Mouse (Mus musculus): Measurements from ENCODE around the gene Dpp10. TPM values are rescaled to one million over a fixed set of nuclear protein-coding genes. Genes with fewer than 3 reads are reported as not detected.

Dpp10 gene
- polyA plus RNA-seq, 2 experiments: 0.36 to 0.43 TPM

DNA sequence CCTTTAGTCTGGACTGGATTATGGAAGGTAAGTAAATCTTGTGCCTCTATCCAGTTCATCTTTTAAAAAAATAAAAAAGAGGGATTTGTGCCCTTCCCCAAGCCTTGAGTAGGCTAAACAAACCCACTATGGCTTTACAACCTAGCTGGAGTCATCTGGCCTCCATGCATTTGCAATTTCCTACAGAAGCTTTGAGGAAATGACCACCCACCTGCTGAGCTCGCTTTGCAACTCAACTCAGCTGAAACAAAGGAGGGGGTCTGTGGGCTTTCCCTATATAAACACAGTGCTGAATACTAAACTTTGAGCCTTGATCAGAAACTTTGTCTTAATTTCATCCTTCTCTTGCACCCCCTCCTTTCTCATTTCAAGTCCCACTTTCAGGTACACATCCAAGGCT is 244.2 kb downstream of the Dpp10 start:
- H3K9me3 ChIP-seq (ENCODE audit: control insufficient read depth, low read length): no peaks in the 10 kb centered on the region
- no peak overlapping the region for H3K4me2 ChIP-seq (replicated peaks; ENCODE audit: low read depth, low read length, severe bottlenecking)
- H3K27ac ChIP-seq (replicated peaks; ENCODE audit: low read depth, low read length): no peak overlapping the region
- H3K9ac ChIP-seq (ENCODE audit: low read depth, low read length, severe bottlenecking): no peak overlapping the region
- no peaks in the 10 kb centered on the region for H3K36me3 ChIP-seq (ENCODE audit: control insufficient read depth, insufficient read depth, low read length)
- ATAC-seq (ENCODE audit: low FRiP score, low read depth) (no peak), DNase-seq (ENCODE audit: low spot score) (no peak)
- no peaks in the 10 kb centered on the region for H3K4me1 ChIP-seq (ENCODE audit: control insufficient read depth, insufficient read depth, low read length)
- no peak overlapping the region for H3K4me3 ChIP-seq (replicated peaks; ENCODE audit: low read length)
- 13% methylated on average over 1 of the region's 1 CpGs for WGBS
- no peaks in the 10 kb centered on the region for H3K27me3 ChIP-seq (ENCODE audit: control insufficient read depth, insufficient read depth, low read length)
- no peak for TF ChIP-seq POLR2A (IDR thresholded peaks at IDR 0.05; ENCODE audit: borderline replicate concordance, extremely low read depth, insufficient read depth, insufficient read length)

DNA sequence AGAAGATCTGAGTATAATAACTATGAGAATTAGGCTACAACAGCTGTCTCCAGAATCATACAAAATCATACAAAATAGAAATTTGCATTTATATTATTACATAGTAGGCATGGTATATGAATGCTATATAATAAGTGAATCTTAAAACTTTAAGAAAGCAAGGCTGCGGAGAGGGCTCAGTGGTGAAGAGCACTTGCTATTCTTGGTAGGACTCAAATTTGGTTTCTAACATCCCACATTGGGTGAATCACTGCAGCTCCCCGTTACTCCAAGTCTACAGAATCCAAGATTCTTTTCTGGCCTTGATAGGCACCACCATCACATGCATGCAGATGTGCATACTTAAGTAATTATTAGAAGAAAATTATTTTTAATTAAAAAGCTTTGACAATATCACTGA is 279.8 kb downstream of the Dpp10 start:
- no peak for TF ChIP-seq POLR2A (IDR thresholded peaks at IDR 0.05; ENCODE audit: borderline replicate concordance, extremely low read depth, insufficient read depth, insufficient read length)
- WGBS: 88% methylated on average over 2 of the region's 2 CpGs
- no peak for ATAC-seq (ENCODE audit: low FRiP score, low read depth)

DNA sequence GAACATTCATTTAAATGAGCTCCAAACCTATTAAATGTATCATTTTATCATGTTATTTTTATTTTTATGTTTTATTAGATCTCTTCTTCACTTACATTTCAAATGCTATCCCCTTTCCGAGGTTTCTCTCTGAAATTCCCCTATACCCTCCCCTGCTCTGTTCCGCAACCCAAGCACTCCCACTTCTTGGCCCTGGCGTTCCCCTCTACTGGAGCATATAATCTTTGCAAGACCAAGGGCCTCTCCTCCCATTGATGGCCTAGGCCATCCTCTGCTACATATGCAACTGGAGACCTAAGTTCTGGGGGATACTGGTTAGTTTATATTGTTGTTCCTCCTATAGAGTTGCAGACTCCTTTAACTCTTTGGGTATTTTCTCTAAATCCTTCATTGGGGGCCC is 283.1 kb downstream of the Dpp10 start:
- ATAC-seq (ENCODE audit: low FRiP score, low read depth) (no peak), DNase-seq (ENCODE audit: low spot score) (no peak)
- WGBS: 86% methylated on average over 3 of the region's 3 CpGs
- TF ChIP-seq POLR2A (IDR thresholded peaks at IDR 0.05; ENCODE audit: borderline replicate concordance, extremely low read depth, insufficient read depth, insufficient read length): no peak
- Histone ChIP-seq H3K4me2 (replicated peaks; ENCODE audit: low read depth, low read length, severe bottlenecking) (no peak overlapping the region), H3K36me3 (ENCODE audit: control insufficient read depth, insufficient read depth, low read length) (no peaks in the 10 kb centered on the region), H3K4me1 (ENCODE audit: control insufficient read depth, insufficient read depth, low read length) (no peaks in the 10 kb centered on the region), H3K27ac (replicated peaks; ENCODE audit: low read depth, low read length) (no peak overlapping the region), H3K4me3 (replicated peaks; ENCODE audit: low read length) (no peak overlapping the region), H3K9ac (ENCODE audit: low read depth, low read length, severe bottlenecking) (no peak overlapping the region), H3K9me3 (ENCODE audit: control insufficient read depth, low read length) (no peaks in the 10 kb centered on the region), H3K27me3 (ENCODE audit: control insufficient read depth, insufficient read depth, low read length) (no peaks in the 10 kb centered on the region)

More for the DNA sequence above, 279.8 kb downstream of the Dpp10 start:
- no peaks in the 10 kb centered on the region for H3K36me3 ChIP-seq (ENCODE audit: control insufficient read depth, insufficient read depth, low read length)
- no peaks in the 10 kb centered on the region for H3K9me3 ChIP-seq (ENCODE audit: control insufficient read depth, low read length)
- H3K4me1 ChIP-seq (ENCODE audit: control insufficient read depth, insufficient read depth, low read length): no peaks in the 10 kb centered on the region
- no peak overlapping the region for H3K9ac ChIP-seq (ENCODE audit: low read depth, low read length, severe bottlenecking)
- H3K4me3 ChIP-seq (replicated peaks; ENCODE audit: low read length): no peak overlapping the region
- no peak overlapping the region for H3K4me2 ChIP-seq (replicated peaks; ENCODE audit: low read depth, low read length, severe bottlenecking)
- no peak for DNase-seq (ENCODE audit: low spot score)
- no peak overlapping the region for H3K27ac ChIP-seq (replicated peaks; ENCODE audit: low read depth, low read length)
- H3K27me3 ChIP-seq (ENCODE audit: control insufficient read depth, insufficient read depth, low read length): no peaks in the 10 kb centered on the region

DNA sequence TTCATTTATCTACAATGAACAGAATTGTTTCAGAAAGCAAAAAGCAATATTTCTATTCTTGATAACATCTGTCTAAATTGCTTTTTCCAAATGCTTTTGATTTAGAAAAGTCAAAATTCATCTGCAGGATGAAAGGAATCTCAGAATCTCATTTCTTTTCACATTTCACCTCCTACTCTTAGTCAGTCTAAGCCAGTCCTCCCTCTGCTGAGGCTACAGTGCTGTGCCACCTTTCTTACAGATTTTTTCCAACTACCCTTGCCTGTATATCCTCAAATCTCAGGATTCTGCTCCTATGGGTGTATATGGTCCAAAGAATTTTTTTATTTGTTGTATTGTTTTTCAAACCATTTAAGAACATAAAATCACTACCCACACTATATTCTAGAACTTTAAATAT is 289.3 kb downstream of the Dpp10 start:
- Histone ChIP-seq H3K36me3 (ENCODE audit: control insufficient read depth, insufficient read depth, low read length) (no peaks in the 10 kb centered on the region), H3K4me3 (replicated peaks; ENCODE audit: low read length) (no peak overlapping the region), H3K27me3 (ENCODE audit: control insufficient read depth, insufficient read depth, low read length) (no peaks in the 10 kb centered on the region), H3K9me3 (ENCODE audit: control insufficient read depth, low read length) (no peaks in the 10 kb centered on the region), H3K4me1 (ENCODE audit: control insufficient read depth, insufficient read depth, low read length) (no peaks in the 10 kb centered on the region), H3K4me2 (replicated peaks; ENCODE audit: low read depth, low read length, severe bottlenecking) (no peak overlapping the region), H3K9ac (ENCODE audit: low read depth, low read length, severe bottlenecking) (no peak overlapping the region), H3K27ac (replicated peaks; ENCODE audit: low read depth, low read length) (no peak overlapping the region)
- no peak for ATAC-seq (ENCODE audit: low FRiP score, low read depth)
- no peak for DNase-seq (ENCODE audit: low spot score)
- TF ChIP-seq POLR2A (IDR thresholded peaks at IDR 0.05; ENCODE audit: borderline replicate concordance, extremely low read depth, insufficient read depth, insufficient read length): no peak

DNA sequence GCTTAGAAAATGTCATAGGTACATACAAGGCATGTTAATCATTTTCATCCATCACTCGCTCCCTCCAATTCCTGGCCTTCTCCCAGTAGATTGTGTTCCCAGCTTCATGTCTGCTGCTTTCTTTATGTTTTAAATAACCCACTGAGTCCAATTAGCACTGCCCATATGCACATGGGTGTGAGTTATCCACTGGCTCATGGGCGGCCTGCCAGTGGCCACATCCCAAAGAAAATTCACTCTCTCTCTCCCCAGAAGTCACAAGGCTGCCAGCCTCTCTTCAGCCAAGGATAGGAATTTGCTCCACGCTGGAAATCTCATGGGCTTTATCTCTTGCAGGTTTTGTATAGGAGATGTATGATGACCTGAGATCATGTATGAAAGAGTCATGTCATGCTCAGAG is 338.1 kb downstream of the Dpp10 start:
- no peak overlapping the region for H3K4me2 ChIP-seq (replicated peaks; ENCODE audit: low read depth, low read length, severe bottlenecking)
- no peak overlapping the region for H3K4me3 ChIP-seq (replicated peaks; ENCODE audit: low read length)
- H3K4me1 ChIP-seq (ENCODE audit: control insufficient read depth, insufficient read depth, low read length): no peaks in the 10 kb centered on the region
- no peak overlapping the region for H3K27ac ChIP-seq (replicated peaks; ENCODE audit: low read depth, low read length)
- ATAC-seq (ENCODE audit: low FRiP score, low read depth) (no peak), DNase-seq (ENCODE audit: low spot score) (no peak)
- H3K27me3 ChIP-seq (ENCODE audit: control insufficient read depth, insufficient read depth, low read length): no peaks in the 10 kb centered on the region
- 69% methylated on average over 3 of the region's 3 CpGs for WGBS
- TF ChIP-seq POLR2A (IDR thresholded peaks at IDR 0.05; ENCODE audit: borderline replicate concordance, extremely low read depth, insufficient read depth, insufficient read length): no peak
- H3K9me3 ChIP-seq (ENCODE audit: control insufficient read depth, low read length): no peaks in the 10 kb centered on the region
- no peaks in the 10 kb centered on the region for H3K36me3 ChIP-seq (ENCODE audit: control insufficient read depth, insufficient read depth, low read length)
- no peak overlapping the region for H3K9ac ChIP-seq (ENCODE audit: low read depth, low read length, severe bottlenecking)

DNA sequence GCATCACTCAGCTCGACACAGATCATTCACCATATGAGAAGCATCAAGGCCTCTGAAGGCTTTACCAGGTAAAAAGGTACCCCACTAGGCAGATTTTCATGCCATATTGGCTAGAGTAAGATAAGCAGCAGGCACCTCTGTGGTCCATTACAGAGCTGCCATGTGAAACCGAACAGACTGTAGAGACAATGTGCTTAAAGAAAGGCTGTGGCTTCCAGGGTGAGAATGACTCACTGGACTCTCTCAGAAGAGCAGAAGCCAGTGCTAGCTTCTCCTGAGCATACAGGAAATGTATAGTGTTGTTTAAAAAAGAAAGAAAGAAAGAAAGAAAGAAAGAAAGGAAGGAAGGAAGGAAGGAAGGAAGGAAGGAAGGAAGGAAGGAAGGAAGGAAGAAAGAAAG is 386.9 kb downstream of the Dpp10 start:
- Histone ChIP-seq H3K4me1 (ENCODE audit: control insufficient read depth, insufficient read depth, low read length) (no peaks in the 10 kb centered on the region), H3K27me3 (ENCODE audit: control insufficient read depth, insufficient read depth, low read length) (no peaks in the 10 kb centered on the region), H3K9me3 (ENCODE audit: control insufficient read depth, low read length) (no peaks in the 10 kb centered on the region), H3K4me3 (replicated peaks; ENCODE audit: low read length) (no peak overlapping the region), H3K9ac (ENCODE audit: low read depth, low read length, severe bottlenecking) (no peak overlapping the region), H3K27ac (replicated peaks; ENCODE audit: low read depth, low read length) (no peak overlapping the region), H3K4me2 (replicated peaks; ENCODE audit: low read depth, low read length, severe bottlenecking) (no peak overlapping the region), H3K36me3 (ENCODE audit: control insufficient read depth, insufficient read depth, low read length) (no peaks in the 10 kb centered on the region)
- no peak for TF ChIP-seq POLR2A (IDR thresholded peaks at IDR 0.05; ENCODE audit: borderline replicate concordance, extremely low read depth, insufficient read depth, insufficient read length)
- ATAC-seq (ENCODE audit: low FRiP score, low read depth) (no peak), DNase-seq (ENCODE audit: low spot score) (no peak)
- WGBS: 74% methylated on average over 2 of the region's 2 CpGs
